Mouse (Mus musculus) liver, adult 2 months (tissue): ENCODE measurements around the gene Taf1b. TPM values are rescaled to one million over a fixed set of nuclear protein-coding genes. Genes with fewer than 3 reads are reported as not detected.

ENCODE experiments used
- DNase-seq: peaks from one replicate; pipeline ENCODE4 v3.0.0-alpha.2; 2011; ENCODE audit warnings: low read depth, low spot score; ENCODE audit errors: extremely low read depth
- H3K27ac ChIP-seq: fragments of 200-500 bp; replicated peaks from 2 replicates; pipeline ENCODE4 v1.5.1; 2012; ENCODE audit warnings: low read depth, mild to moderate bottlenecking, control low read depth, inconsistent platforms, low read length; ENCODE audit not compliant: insufficient read depth
- H3K27me3 ChIP-seq: fragments of 200-500 bp; 2 replicates; pipeline ENCODE4 v1.6.1; 2012; ENCODE audit warnings: mild to moderate bottlenecking, moderate library complexity, low read length, inconsistent platforms; ENCODE audit not compliant: control insufficient read depth, insufficient read depth
- H3K36me3 ChIP-seq: fragments of 200-500 bp; 2 replicates; pipeline ENCODE4 v1.6.1; 2012; ENCODE audit warnings: low read length, inconsistent platforms; ENCODE audit not compliant: control insufficient read depth, insufficient read depth
- H3K4me1 ChIP-seq: fragments of 200-500 bp; 2 replicates; pipeline ENCODE4 v1.6.1; 2011; ENCODE audit warnings: low read length; ENCODE audit not compliant: control insufficient read depth, insufficient read depth
- H3K4me3 ChIP-seq: fragments of 200-500 bp; 2 replicates; pipeline ENCODE4 v1.5.1; 2011; ENCODE audit warnings: low read depth, mild to moderate bottlenecking, control low read depth, low read length, moderate library complexity; ENCODE audit not compliant: insufficient read depth
- H3K79me2 ChIP-seq: fragments of 200-500 bp; 2 replicates; pipeline ENCODE4 v1.6.1; 2012; ENCODE audit warnings: inconsistent platforms, mild to moderate bottlenecking, low read length, moderate library complexity; ENCODE audit not compliant: control insufficient read depth, insufficient read depth
- H3K9ac ChIP-seq: fragments of 200-500 bp; 2 replicates; pipeline ENCODE4 v1.6.1; 2012; ENCODE audit warnings: low read depth, mild to moderate bottlenecking, control low read depth, inconsistent platforms, low read length
- CTCF ChIP-seq: fragments of 200-500 bp; IDR thresholded peaks from 2 replicates; pipeline ENCODE4 v1.5.1; 2011; ENCODE audit warnings: low read depth, low read length, control low read depth
- POLR2A ChIP-seq: fragments of 200-500 bp; IDR thresholded peaks from 2 replicates; pipeline ENCODE4 v1.6.1; 2011; ENCODE audit warnings: low read length, control low read depth; ENCODE audit not compliant: insufficient read depth; ENCODE audit errors: extremely low read depth
- WGBS: fragments of 180-500 bp; shearing (Covaris S2); methylation state at CpG from one replicate; pipeline ENCODE4 v1.1.7; 2018; 5-methylcytosine and 5-hydroxymethylcytosine counted together
- polyA plus RNA-seq: library from polyadenylated mRNA; depleted of rRNA; stranded (reverse); fragments of >200 nt; gene quantifications from 2 replicates; pipeline ENCODE4 v1.2.3, GENCODE M21; 2012
- total RNA-seq: library from RNA; depleted of rRNA; stranded (reverse); fragments of >200 nt; gene quantifications from 2 replicates; pipeline ENCODE4 v1.2.3, GENCODE M21; 2014

Gene Taf1b
- total and polyA plus RNA-seq, 2 experiments, result 3.1 to 8.3 TPM

- H3K9ac ChIP-seq, result no peak overlapping the region
- TF ChIP-seq CTCF (no peak), POLR2A (no peak)
- 97% methylated on average over 7 of the region's 7 CpGs for WGBS
- no peaks in the 10 kb centered on the region for H3K27me3 ChIP-seq
- no peaks in the 10 kb centered on the region for H3K79me2 ChIP-seq
- DNase-seq, result no peak
- H3K4me1 ChIP-seq, result peaks cover 5% of the 10 kb centered on the region
- H3K27ac ChIP-seq, result no peak overlapping the region
- H3K36me3 ChIP-seq, result no peaks in the 10 kb centered on the region
- H3K4me3 ChIP-seq, result no peak overlapping the region
Measured at GRCm38 (mm10) chr12:24590371-24590770, 92.2 kb downstream of the Taf1b start.

- H3K4me3 ChIP-seq, result no peak overlapping the region
- no peaks in the 10 kb centered on the region for H3K27me3 ChIP-seq
- H3K4me1 ChIP-seq, result peaks cover 5% of the 10 kb centered on the region
- no peaks in the 10 kb centered on the region for H3K79me2 ChIP-seq
- no peak overlapping the region for H3K9ac ChIP-seq
- WGBS, result 90% methylated on average over 9 of the region's 9 CpGs
- TF ChIP-seq POLR2A (no peak), CTCF (no peak)
- no peaks in the 10 kb centered on the region for H3K36me3 ChIP-seq
- DNase-seq, result no peak
- no peak overlapping the region for H3K27ac ChIP-seq
Measured at GRCm38 (mm10) chr12:24592055-24592454, 93.9 kb downstream of the Taf1b start.

DNA sequence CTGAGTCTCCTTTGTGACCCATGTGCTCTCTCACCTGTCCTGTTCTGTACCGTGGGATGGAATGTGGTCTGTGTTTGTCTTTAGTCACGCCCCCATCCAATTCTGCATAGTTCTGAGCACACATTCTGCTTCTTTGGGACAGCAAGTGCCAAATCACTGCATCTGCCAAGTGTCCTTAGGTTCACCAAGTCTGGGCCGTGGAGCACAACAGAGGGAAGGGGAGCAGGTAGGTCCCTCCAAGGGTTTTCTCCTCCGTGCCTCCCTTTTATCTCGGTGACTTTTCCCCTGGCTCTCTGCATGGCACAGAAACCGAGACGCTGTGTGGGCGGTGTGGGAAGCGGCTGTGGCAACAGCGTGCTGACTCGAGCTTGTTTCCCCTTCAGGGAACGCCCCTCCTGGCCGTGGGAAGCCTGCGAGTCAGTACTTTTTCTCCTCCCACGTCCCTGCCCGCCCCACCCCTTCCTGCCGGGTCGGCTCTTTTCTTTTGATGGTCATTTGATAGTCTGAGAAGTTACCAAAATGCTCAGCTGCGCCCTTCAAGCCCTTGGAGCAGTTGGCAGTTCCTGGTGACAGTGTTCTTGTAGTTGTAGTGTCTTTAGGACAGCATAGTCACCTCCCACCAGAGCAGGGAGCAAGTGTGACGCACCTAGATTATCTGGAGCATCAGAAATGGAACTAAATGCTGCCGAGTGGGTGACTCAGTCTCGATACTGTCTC lies 95.0 kb downstream of the Taf1b start:
- Histone ChIP-seq H3K79me2 (no peaks in the 10 kb centered on the region), H3K36me3 (no peaks in the 10 kb centered on the region), H3K4me3 (peak overlapping the region; percentile 44), H3K9ac (peak overlapping the region; percentile 52), H3K27ac (peak overlapping the region; percentile 43), H3K4me1 (peaks cover 5% of the 10 kb centered on the region), H3K27me3 (no peaks in the 10 kb centered on the region)
- no peak for TF ChIP-seq POLR2A
- no peak for TF ChIP-seq CTCF
- peak; percentile 78 for DNase-seq
- WGBS, result under 1% methylated on average over 22 of the region's 22 CpGs

DNA sequence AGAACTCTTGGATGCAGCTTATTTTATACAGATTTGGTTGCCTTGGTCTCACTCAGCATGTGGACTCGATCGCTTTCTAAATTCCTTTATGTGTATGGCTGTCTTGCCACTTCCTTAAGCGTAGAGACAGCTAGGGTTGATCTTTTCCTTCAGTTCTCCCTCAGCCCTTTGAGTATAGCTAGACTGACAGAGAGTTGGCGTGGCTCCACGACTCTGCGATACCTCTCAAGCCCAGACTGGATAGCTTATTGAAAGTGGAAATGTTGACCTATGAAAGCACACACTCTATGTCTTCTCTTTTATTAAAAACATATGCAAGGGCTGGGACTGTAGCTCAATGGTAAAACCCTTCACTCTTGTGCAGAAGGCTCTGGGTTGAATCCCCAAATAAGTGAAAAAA lies 99.2 kb downstream of the Taf1b start:
- Histone ChIP-seq H3K27me3 (no peaks in the 10 kb centered on the region), H3K79me2 (no peaks in the 10 kb centered on the region), H3K4me1 (peaks cover 5% of the 10 kb centered on the region), H3K9ac (no peak overlapping the region), H3K4me3 (no peak overlapping the region), H3K36me3 (no peaks in the 10 kb centered on the region), H3K27ac (no peak overlapping the region)
- 85% methylated on average over 6 of the region's 6 CpGs for WGBS
- TF ChIP-seq CTCF, result no peak
- TF ChIP-seq POLR2A, result no peak
- DNase-seq, result no peak

DNA sequence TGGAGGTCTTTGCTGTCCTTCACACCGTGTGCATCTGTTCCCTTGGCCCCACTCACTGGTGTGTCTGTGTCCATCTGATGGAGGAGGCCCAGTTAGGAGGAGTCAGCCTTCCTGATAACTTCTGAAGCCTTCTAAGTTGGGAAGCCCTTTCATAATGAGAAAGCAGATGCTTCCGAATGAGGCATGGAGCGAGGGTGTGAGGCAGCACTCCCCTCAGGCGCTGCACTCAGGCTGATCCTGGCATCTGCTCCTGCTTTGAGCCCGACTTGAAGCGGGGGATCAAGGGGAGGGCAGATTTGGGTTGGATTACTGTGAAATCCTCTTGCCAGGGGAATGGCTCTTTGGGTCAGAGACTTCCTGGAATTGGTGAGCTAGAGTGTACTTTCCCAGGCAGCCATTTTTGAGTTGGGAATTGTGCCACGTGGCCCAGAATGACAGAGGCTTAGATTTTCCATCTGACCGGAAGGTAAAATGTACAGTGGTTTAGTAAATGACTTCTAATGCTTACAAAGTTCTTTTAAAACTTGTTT lies 101.3 kb downstream of the Taf1b start:
- DNase-seq, result no peak
- WGBS, result 52% methylated on average over 8 of the region's 8 CpGs
- H3K79me2 ChIP-seq, result no peaks in the 10 kb centered on the region
- H3K4me1 ChIP-seq, result no peaks in the 10 kb centered on the region
- H3K27ac ChIP-seq, result no peak overlapping the region
- H3K27me3 ChIP-seq, result no peaks in the 10 kb centered on the region
- H3K4me3 ChIP-seq, result no peak overlapping the region
- TF ChIP-seq CTCF (no peak), POLR2A (no peak)
- H3K36me3 ChIP-seq, result no peaks in the 10 kb centered on the region
- H3K9ac ChIP-seq, result no peak overlapping the region

GRCm38 (mm10) chr12:24600074-24600473 lies 101.9 kb downstream of the Taf1b start:
- no peak for DNase-seq
- whole genome bisulfite sequencing, result 77% methylated on average over 7 of the region's 7 CpGs
- no peak overlapping the region for H3K4me3 ChIP-seq

More at GRCm38 (mm10) chr12:24600074-24600473, 101.9 kb downstream of the Taf1b start:
- H3K9ac ChIP-seq, result no peak overlapping the region
- no peak for TF ChIP-seq CTCF
- no peak for TF ChIP-seq POLR2A
- no peaks in the 10 kb centered on the region for H3K27me3 ChIP-seq
- no peak overlapping the region for H3K27ac ChIP-seq
- no peaks in the 10 kb centered on the region for H3K36me3 ChIP-seq
- no peaks in the 10 kb centered on the region for H3K4me1 ChIP-seq
- H3K79me2 ChIP-seq, result no peaks in the 10 kb centered on the region
